Comparison of ENCODE assay signal across 8 mouse cellular contexts in genomic region chr2:31974141-31974808, GRCm38 (mm10). TPM values are rescaled to one million over a fixed set of nuclear protein-coding genes. Genes with fewer than 3 reads are reported as not detected.
A peak's percentile ranks its signal among the peaks of the same experiment; 100 is the strongest.
DNase-seq lines count a peak whose midpoint lies in the region; ATAC-seq and TF ChIP-seq lines count a peak whose summit lies in the region.

Nup214 (plus strand) TSS chr2:31974436.

- H3K36me3 ChIP-seq in heart, embryonic 12.5 days: peaks cover 53% of the 10 kb centered on the region
- peaks cover 33% of the 10 kb centered on the region; the same call in 1 of the 2 replicates for H3K36me3 ChIP-seq in kidney, postnatal 0 days (ENCODE audit: insufficient read depth, low read length)
- peaks cover 15% of the 10 kb centered on the region for H3K36me3 ChIP-seq in liver, embryonic 11.5 days (ENCODE audit: control insufficient read depth, insufficient read depth, low read length)
- peaks cover 26% of the 10 kb centered on the region for H3K36me3 ChIP-seq in stomach, embryonic 14.5 days (ENCODE audit: control insufficient read depth, insufficient read depth, low read length)

- no peak for TF ChIP-seq CTCF in kidney, postnatal 0 days (IDR thresholded peaks at IDR 0.05; ENCODE audit: low read depth)

- peaks cover 9% of the 10 kb centered on the region for H3K4me1 ChIP-seq in heart, embryonic 12.5 days (replicated peaks)
- H3K4me1 ChIP-seq in kidney, postnatal 0 days (replicated peaks; ENCODE audit: insufficient read depth, low read length): peaks cover 5% of the 10 kb centered on the region
- peaks cover 12% of the 10 kb centered on the region for H3K4me1 ChIP-seq in liver, embryonic 11.5 days (replicated peaks; ENCODE audit: control insufficient read depth, insufficient read depth, low read length)
- H3K4me1 ChIP-seq in stomach, embryonic 14.5 days (ENCODE audit: control insufficient read depth, insufficient read depth, low read length): peaks cover 4% of the 10 kb centered on the region; the same call in 1 of the 2 replicates

- peak; percentile 100 for DNase-seq in CD4-positive helper T cell, adult 2 months (ENCODE audit: low read depth, low spot score)
- DNase-seq in brain, embryonic 18.5 days (ENCODE audit: low read depth, low spot score): peak; percentile 97
- peak; percentile 98 for DNase-seq in kidney, postnatal 0 days (ENCODE audit: low spot score)
- peak; percentile 99 for DNase-seq in liver, embryonic 11.5 days (ENCODE audit: low spot score)
- peak; percentile 99 for DNase-seq in naive thymus-derived CD4-positive, alpha-beta T cell, adult 2 months (ENCODE audit: low read depth)

- no peaks in the 10 kb centered on the region for H3K27me3 ChIP-seq in heart, embryonic 12.5 days (replicated peaks)
- H3K27me3 ChIP-seq in kidney, postnatal 0 days (ENCODE audit: insufficient read depth, low read length): no peaks in the 10 kb centered on the region
- H3K27me3 ChIP-seq in liver, embryonic 11.5 days (replicated peaks; ENCODE audit: control insufficient read depth, insufficient read depth, low read length): no peaks in the 10 kb centered on the region
- H3K27me3 ChIP-seq in stomach, embryonic 14.5 days (ENCODE audit: control insufficient read depth, insufficient read depth, low read length): no peaks in the 10 kb centered on the region

- H3K4me3 ChIP-seq in heart, embryonic 12.5 days: peak within 1 kb of the TSS; percentile 90
- H3K4me3 ChIP-seq in kidney, postnatal 0 days (replicated peaks; ENCODE audit: low read depth, low read length): peak within 1 kb of the TSS; percentile 79
- H3K4me3 ChIP-seq in liver, embryonic 11.5 days (ENCODE audit: low read depth, low read length): peak within 1 kb of the TSS; percentile 99
- peak within 1 kb of the TSS; percentile 74 for H3K4me3 ChIP-seq in stomach, embryonic 14.5 days (ENCODE audit: low read depth, low read length)

- WGBS in heart, embryonic 12.5 days: under 1% methylated on average over 60 of the region's 60 CpGs
- 0% methylated on average over 60 of the region's 60 CpGs for WGBS in kidney, postnatal 0 days
- under 1% methylated on average over 60 of the region's 60 CpGs for WGBS in liver, embryonic 11.5 days
- WGBS in stomach, embryonic 14.5 days: under 1% methylated on average over 60 of the region's 60 CpGs

- peak within 1 kb of the TSS; percentile 26; the same call in 1 of the 2 replicates for H3K27ac ChIP-seq in heart, embryonic 12.5 days (ENCODE audit: poor library complexity, severe bottlenecking)
- peak within 1 kb of the TSS; percentile 82 for H3K27ac ChIP-seq in kidney, postnatal 0 days
- H3K27ac ChIP-seq in liver, embryonic 11.5 days (ENCODE audit: low read depth, low read length): peak within 1 kb of the TSS; percentile 78
- H3K27ac ChIP-seq in stomach, embryonic 14.5 days (ENCODE audit: low read length): peak within 1 kb of the TSS; percentile 71; the same call in 1 of the 2 replicates

- H3K9me3 ChIP-seq in heart, embryonic 12.5 days (replicated peaks): no peaks in the 10 kb centered on the region
- H3K9me3 ChIP-seq in kidney, postnatal 0 days (replicated peaks; ENCODE audit: low read length): no peaks in the 10 kb centered on the region
- no peaks in the 10 kb centered on the region for H3K9me3 ChIP-seq in liver, embryonic 11.5 days (ENCODE audit: control insufficient read depth, low read length)
- no peaks in the 10 kb centered on the region for H3K9me3 ChIP-seq in stomach, embryonic 14.5 days (ENCODE audit: control insufficient read depth, low read depth, low read length)

- ATAC-seq in erythroid progenitor cell, adult 5-6 weeks (replicated peaks; ENCODE audit: low FRiP score, poor library complexity, severe bottlenecking): peak; percentile 98
- peak; percentile 99 for ATAC-seq in heart, embryonic 12.5 days (ENCODE audit: insufficient number of reproducible peaks, low FRiP score)
- ATAC-seq in kidney, postnatal 0 days (replicated peaks; ENCODE audit: low FRiP score, low read depth): peak; percentile 97
- peak; percentile 99 for ATAC-seq in liver, embryonic 11.5 days (replicated peaks; ENCODE audit: low FRiP score)
- peak; percentile 100 for ATAC-seq in stomach, embryonic 14.5 days (ENCODE audit: insufficient number of reproducible peaks, insufficient read depth, low FRiP score, low read depth)

- H3K9ac ChIP-seq in heart, embryonic 12.5 days: peak within 1 kb of the TSS; percentile 93
- H3K9ac ChIP-seq in kidney, postnatal 0 days (ENCODE audit: low read depth, low read length): peak within 1 kb of the TSS; percentile 88
- H3K9ac ChIP-seq in liver, embryonic 11.5 days (ENCODE audit: low read depth, low read length): peak within 1 kb of the TSS; percentile 96
- peak within 1 kb of the TSS; percentile 90 for H3K9ac ChIP-seq in stomach, embryonic 14.5 days (replicated peaks; ENCODE audit: low read depth, low read length)

- peak within 1 kb of the TSS; percentile 82 for H3K4me2 ChIP-seq in heart, embryonic 12.5 days
- peak within 1 kb of the TSS; percentile 86 for H3K4me2 ChIP-seq in kidney, postnatal 0 days (ENCODE audit: low read length)
- peak within 1 kb of the TSS; percentile 92 for H3K4me2 ChIP-seq in liver, embryonic 11.5 days
- H3K4me2 ChIP-seq in stomach, embryonic 14.5 days (replicated peaks; ENCODE audit: low read depth, low read length): peak within 1 kb of the TSS; percentile 86

RNA-seq across cellular contexts. Expression of gene Nup214, which starts in this region (rescaled TPM):
- 77.8 and 87.6 TPM in 2 replicates for total RNA-seq in erythroid progenitor cell, adult 5-6 weeks (2015; ENCODE audit: low replicate concordance)
- 31.2 and 39.5 TPM in 2 replicates for total RNA-seq in erythroid progenitor cell, adult 5-6 weeks (2017; ENCODE audit: low replicate concordance)
- 59.8 and 63.4 TPM in 2 replicates for polyA plus RNA-seq in heart, embryonic 12.5 days (2016; fragmentation: Nextera tagmentation; extraction: Ambion mirVana)
- polyA plus RNA-seq in kidney, postnatal 0 days (2015; fragmentation: Nextera tagmentation; extraction: Ambion mirVana): 57.6 and 67.3 TPM in 2 replicates
- 88.0 and 90.6 TPM in 2 replicates for polyA plus RNA-seq in liver, embryonic 11.5 days (2014; fragmentation: Nextera tagmentation; extraction: Ambion mirVana)
- polyA plus RNA-seq in stomach, embryonic 14.5 days (2014; fragmentation: Nextera tagmentation; extraction: Ambion mirVana): 83.8 and 93.9 TPM in 2 replicates

Comparison
In these comparisons a context has a peak if more than half of its experiments do, and no peak if none do; other contexts are left out.
1. Peak in every context shown above with its lines: DNase-seq, ATAC-seq, H3K4me3 ChIP-seq and H3K27ac ChIP-seq.
2. H3K27ac ChIP-seq: peak in every context shown above with its lines; median percentile 82 in kidney, postnatal 0 days; 78 in liver, embryonic 11.5 days; 71 in stomach, embryonic 14.5 days; 26 in heart, embryonic 12.5 days.